Mouse (Mus musculus): ENCODE results near the gene Kcnb1. TPM values are rescaled to one million over a fixed set of nuclear protein-coding genes. Genes with fewer than 3 reads are reported as not detected.
A peak's percentile ranks its signal among the peaks of the same experiment; 100 is the strongest.

Gene Kcnb1
- polyA plus RNA-seq, 1 experiment from 2014 or later = 0.07 TPM

DNA sequence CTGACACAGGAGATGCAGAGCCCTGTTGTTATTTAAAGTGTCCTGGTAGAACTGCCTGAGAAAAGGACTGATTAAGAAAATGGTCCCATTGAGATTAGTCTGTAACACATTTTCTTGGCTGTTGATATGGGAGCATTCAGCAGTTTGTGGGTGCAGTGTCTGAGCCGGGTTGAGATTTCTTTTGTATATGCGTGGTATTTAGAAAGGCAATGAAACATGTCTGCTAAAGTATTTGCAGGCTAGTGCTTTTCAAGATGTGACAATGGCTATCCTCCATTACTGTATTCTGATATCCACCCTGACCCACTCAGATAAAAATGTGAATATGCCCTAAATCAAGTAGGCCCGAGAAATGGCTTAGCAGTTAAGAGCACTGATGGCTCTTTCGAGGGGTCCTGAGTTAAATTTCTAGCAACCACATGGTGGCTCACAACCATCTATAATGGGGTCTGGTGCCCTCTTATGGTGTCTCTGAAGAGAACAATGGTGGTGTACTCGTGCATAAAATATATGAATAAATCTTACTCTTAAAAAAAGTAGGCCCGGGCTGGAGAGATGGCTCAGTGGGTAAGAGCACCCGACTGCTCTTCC lies 126.0 kb downstream of the Kcnb1 start:
- WGBS (ENCODE audit: missing documents) = 8% methylated on average over 6 of the region's 7 CpGs
- Histone ChIP-seq H3K36me3 (ENCODE audit: inconsistent target) (peaks cover 14% of the 10 kb centered on the region), H3K79me2 (ENCODE audit: inconsistent target) (peaks cover 53% of the 10 kb centered on the region), H3K4me3 (ENCODE audit: inconsistent target) (peak overlapping the region; percentile 69), H3K27ac (peak overlapping the region; percentile 69)

DNA sequence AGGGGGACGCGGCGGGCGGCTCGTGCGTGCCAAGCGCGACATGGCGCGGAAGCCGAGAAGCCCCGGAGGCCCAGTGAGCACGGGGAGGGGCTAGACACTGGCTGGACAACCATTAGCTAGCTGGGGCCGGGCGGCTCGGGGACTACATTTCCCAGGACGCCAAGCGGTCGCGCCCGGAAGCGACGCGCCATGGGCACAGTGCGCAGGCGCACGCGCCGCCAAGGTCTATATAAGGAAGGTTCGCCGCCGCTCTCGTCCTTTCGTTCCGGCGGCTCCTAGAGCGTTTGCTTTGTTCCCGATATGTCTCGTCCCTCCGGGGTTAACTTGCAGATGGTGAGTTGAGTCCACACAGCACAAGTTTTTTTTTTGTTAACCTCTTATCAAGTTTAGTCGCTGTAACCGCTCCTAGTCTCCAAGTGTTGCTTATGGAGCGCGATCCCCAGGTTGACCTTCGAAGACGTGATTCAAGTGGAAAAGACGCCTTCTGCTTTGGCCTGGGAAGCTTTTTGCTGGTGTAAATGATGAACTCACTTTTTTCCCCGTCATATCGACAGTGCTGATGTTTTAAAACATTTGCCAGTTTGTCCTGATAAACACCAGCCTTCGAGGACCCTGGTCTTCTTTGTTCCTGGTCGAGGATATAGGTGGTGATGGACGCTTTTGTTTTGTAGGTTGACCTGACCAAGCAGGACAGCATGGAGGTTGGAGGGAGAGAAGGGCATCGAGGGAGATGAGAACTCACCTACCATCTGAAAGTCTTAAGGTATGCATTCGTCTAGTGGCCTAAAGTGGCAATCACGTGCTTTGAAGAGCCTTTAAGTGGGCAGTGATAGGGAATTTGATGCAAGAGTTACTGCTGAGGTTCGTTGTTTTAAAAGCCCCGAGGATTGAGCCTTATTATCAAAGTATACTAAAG lies 126.7 kb downstream of the Kcnb1 start, which contains the start of gene Znfx1:
TSS of gene Znfx1 (minus strand) at position 51 of the 916 bp plus-strand sequence.
- peaks cover 59% of the 10 kb centered on the region for H3K79me2 ChIP-seq (ENCODE audit: inconsistent target)
- peak within 1 kb of the TSS; percentile 86 for H3K4me3 ChIP-seq (ENCODE audit: inconsistent target)
- WGBS (ENCODE audit: missing documents) = under 1% methylated on average over 52 of the region's 57 CpGs
- peak within 1 kb of the TSS; percentile 95 for H3K27ac ChIP-seq
- H3K36me3 ChIP-seq (ENCODE audit: inconsistent target) = peaks cover 14% of the 10 kb centered on the region

DNA sequence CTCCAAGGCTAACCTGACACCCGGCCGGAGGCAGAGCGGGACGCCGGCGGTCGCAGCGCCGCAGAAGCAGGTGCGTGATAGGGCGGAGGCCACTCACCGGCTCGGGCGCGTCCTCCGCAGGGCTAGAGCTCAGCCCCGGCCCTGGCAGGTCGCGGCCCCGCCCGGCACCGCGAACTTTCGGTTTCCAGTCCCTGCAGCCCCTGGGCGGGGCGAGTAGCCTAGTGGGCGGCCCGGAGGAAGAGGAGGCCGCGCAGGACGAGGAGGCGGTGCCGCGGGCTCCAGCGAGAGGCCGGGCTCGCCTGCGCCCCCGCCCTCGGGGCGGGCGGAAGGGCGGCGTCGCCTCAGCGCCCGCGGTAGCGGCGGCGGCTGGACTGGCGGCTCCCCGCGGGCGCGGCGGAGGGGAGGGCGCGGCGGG lies 127.5 kb downstream of the Kcnb1 start:
- Histone ChIP-seq H3K36me3 (ENCODE audit: inconsistent target) (peaks cover 14% of the 10 kb centered on the region), H3K4me3 (ENCODE audit: inconsistent target) (peak overlapping the region; percentile 86), H3K79me2 (ENCODE audit: inconsistent target) (peaks cover 66% of the 10 kb centered on the region), H3K27ac (peak overlapping the region; percentile 95)
- WGBS (ENCODE audit: missing documents) = under 1% methylated on average over 54 of the region's 60 CpGs

DNA sequence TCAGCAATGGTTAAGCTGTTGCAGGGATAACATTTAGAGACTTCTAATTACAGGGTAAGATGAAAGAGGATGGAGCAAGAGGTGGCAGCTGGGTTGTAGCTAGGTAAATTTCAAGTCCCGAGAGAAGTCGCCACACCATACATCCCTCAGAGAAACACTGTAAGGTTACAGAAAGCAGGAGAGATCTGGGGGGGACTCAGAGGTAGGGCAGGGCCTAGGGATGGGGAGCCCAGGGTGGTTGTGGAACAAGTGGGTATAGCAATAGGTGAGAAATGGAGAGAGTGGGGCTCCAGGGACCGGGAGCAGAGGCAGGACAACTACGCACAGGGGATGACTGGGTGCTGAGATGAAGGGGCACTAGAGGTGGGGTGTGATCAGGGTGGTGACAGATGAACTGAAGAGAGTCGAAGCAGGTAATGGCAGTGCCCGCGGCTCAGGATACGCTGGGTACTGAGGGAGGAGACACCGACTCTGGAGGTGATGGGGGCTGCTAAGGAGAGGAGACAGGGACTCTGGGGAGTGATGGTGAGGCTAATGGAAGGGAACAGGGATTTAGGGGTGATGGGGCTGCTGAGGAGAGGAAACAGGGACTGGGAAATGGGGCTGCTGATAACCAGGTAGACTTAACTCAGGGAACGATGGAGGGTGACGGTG lies 128.4 kb downstream of the Kcnb1 start:
- peaks cover 76% of the 10 kb centered on the region for H3K79me2 ChIP-seq (ENCODE audit: inconsistent target)
- WGBS (ENCODE audit: missing documents) = 6% methylated on average over 11 of the region's 11 CpGs
- H3K36me3 ChIP-seq (ENCODE audit: inconsistent target) = peaks cover 20% of the 10 kb centered on the region
- peak overlapping the region; percentile 95 for H3K27ac ChIP-seq
- H3K4me3 ChIP-seq (ENCODE audit: inconsistent target) = peak overlapping the region; percentile 86

- peak overlapping the region; percentile 86 for H3K4me3 ChIP-seq (ENCODE audit: inconsistent target)
- H3K79me2 ChIP-seq (ENCODE audit: inconsistent target) = peaks cover 83% of the 10 kb centered on the region
- H3K36me3 ChIP-seq (ENCODE audit: inconsistent target) = peaks cover 25% of the 10 kb centered on the region
- H3K27ac ChIP-seq = peak overlapping the region; percentile 95
These were observed 129.2 kb downstream of the Kcnb1 start for GRCm38 (mm10) chr2:167060761-167061160.

DNA sequence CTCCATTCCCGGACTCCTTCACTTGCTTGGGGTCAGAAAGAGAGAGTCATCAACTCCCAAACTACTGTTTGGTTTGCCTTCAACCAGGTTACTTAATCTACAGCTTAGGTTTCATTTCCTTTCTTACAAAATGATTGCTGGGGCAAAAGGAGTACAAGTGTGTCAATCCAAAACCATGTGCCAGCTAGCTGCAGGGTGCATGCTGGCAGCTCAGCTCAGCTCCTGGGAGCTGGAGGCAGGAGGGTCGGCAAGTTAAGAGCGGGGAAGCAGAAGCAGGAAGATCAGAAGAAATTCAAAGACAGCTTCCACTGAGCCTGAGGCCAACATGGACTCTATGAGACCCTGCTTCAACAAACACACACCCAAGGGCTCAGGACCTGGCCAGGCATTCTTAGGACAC lies 129.6 kb downstream of the Kcnb1 start:
- 15% methylated on average over 3 of the region's 3 CpGs for WGBS (ENCODE audit: missing documents)
- Histone ChIP-seq H3K4me3 (ENCODE audit: inconsistent target) (peak overlapping the region; percentile 86), H3K36me3 (ENCODE audit: inconsistent target) (peaks cover 25% of the 10 kb centered on the region), H3K79me2 (ENCODE audit: inconsistent target) (peaks cover 87% of the 10 kb centered on the region), H3K27ac (peak overlapping the region; percentile 95)

DNA sequence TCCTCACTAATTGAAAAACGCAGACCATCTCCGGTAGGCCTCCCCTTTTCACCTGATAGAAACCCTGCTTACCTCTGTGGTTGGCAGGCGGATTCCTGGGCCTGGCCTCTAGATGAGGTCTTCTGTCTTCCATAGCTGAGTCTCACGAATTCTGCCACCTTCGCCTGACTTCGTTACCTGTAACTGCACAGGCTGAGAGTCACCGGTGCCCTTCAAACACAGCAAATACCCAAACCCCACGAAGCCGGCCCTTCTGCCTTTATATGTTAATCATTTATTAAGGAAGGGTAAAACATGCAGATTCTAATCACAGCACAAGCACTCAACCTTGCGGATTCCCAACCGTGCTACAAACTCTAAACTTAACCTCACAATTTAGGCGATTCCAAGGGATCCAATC lies 130.0 kb downstream of the Kcnb1 start:
- H3K27ac ChIP-seq = peak overlapping the region; percentile 95
- H3K4me3 ChIP-seq (ENCODE audit: inconsistent target) = peak overlapping the region; percentile 86
- peaks cover 25% of the 10 kb centered on the region for H3K36me3 ChIP-seq (ENCODE audit: inconsistent target)
- WGBS (ENCODE audit: missing documents) = 75% methylated on average over 11 of the region's 12 CpGs
- peaks cover 91% of the 10 kb centered on the region for H3K79me2 ChIP-seq (ENCODE audit: inconsistent target)

- H3K27ac ChIP-seq = peak overlapping the region; percentile 95
- peaks cover 26% of the 10 kb centered on the region for H3K36me3 ChIP-seq (ENCODE audit: inconsistent target)
- peaks cover 92% of the 10 kb centered on the region for H3K79me2 ChIP-seq (ENCODE audit: inconsistent target)
- peak overlapping the region; percentile 86 for H3K4me3 ChIP-seq (ENCODE audit: inconsistent target)
- 87% methylated on average over 8 of the region's 8 CpGs for WGBS (ENCODE audit: missing documents)
These were observed 130.4 kb downstream of the Kcnb1 start for GRCm38 (mm10) chr2:167059536-167059935.

DNA sequence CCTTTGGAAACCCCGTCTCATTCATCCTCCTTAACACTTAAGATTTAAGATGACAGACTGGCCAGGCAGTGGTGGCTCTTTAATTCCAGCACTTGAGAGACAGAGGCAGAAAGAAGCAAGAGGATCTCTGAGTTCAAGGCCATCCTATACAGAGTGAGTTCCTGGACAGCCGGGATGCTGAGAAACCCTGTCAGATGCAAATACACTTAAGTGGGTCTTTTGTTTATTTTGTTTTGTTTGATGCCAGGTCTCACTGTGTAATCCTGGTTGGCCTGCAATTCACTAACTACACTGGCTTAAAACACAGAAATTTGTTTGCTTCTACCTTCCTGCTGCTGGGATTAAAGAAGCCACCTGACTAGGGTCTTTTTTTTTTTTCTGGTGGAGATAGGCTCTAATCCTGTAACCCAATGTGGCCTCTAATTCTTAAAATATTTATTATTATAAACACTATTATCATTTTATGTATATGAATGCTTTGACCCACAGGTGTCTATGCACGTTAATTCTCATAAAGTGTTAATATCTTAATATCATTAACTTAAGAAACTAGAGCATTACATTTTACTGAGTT lies 131.1 kb downstream of the Kcnb1 start:
- peaks cover 28% of the 10 kb centered on the region for H3K36me3 ChIP-seq (ENCODE audit: inconsistent target)

GRCm38 (mm10) chr2:167058201-167058600 lies 131.8 kb downstream of the Kcnb1 start:
- Histone ChIP-seq H3K79me2 (ENCODE audit: inconsistent target) (peaks cover 92% of the 10 kb centered on the region), H3K4me3 (ENCODE audit: inconsistent target) (no peak overlapping the region), H3K36me3 (ENCODE audit: inconsistent target) (peaks cover 33% of the 10 kb centered on the region), H3K27ac (peak overlapping the region; percentile 95)
- WGBS (ENCODE audit: missing documents) = 25% methylated on average over 3 of the region's 3 CpGs

More for the DNA sequence above, 131.1 kb downstream of the Kcnb1 start:
- Histone ChIP-seq H3K79me2 (ENCODE audit: inconsistent target) (peaks cover 92% of the 10 kb centered on the region), H3K27ac (peak overlapping the region; percentile 95), H3K4me3 (ENCODE audit: inconsistent target) (peak overlapping the region; percentile 86)
- WGBS (ENCODE audit: missing documents) = 87% methylated on average over 3 of the region's 3 CpGs

DNA sequence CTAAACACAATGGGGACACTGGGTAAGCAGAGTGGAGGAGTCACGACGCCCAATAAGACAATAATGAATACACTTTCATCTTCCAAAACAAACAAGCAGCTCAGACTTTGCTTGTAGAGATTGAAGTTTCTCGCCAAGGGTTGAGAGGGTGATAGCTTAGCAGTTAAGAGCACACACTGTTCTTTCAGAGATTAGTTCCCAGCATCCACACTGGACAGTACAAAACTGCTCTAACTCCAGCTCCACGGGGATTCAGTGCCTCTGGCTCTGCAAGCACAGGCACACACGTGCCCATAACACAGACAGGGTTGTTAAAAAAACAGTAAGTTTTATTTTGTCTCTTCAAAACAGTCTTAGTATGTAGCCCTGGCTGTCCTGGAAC lies 133.0 kb downstream of the Kcnb1 start:
- 96% methylated on average over 5 of the region's 5 CpGs for WGBS (ENCODE audit: missing documents)
- H3K79me2 ChIP-seq (ENCODE audit: inconsistent target) = peaks cover 98% of the 10 kb centered on the region
- H3K4me3 ChIP-seq (ENCODE audit: inconsistent target) = no peak overlapping the region
- H3K36me3 ChIP-seq (ENCODE audit: inconsistent target) = peaks cover 42% of the 10 kb centered on the region
- no peak overlapping the region for H3K27ac ChIP-seq

DNA sequence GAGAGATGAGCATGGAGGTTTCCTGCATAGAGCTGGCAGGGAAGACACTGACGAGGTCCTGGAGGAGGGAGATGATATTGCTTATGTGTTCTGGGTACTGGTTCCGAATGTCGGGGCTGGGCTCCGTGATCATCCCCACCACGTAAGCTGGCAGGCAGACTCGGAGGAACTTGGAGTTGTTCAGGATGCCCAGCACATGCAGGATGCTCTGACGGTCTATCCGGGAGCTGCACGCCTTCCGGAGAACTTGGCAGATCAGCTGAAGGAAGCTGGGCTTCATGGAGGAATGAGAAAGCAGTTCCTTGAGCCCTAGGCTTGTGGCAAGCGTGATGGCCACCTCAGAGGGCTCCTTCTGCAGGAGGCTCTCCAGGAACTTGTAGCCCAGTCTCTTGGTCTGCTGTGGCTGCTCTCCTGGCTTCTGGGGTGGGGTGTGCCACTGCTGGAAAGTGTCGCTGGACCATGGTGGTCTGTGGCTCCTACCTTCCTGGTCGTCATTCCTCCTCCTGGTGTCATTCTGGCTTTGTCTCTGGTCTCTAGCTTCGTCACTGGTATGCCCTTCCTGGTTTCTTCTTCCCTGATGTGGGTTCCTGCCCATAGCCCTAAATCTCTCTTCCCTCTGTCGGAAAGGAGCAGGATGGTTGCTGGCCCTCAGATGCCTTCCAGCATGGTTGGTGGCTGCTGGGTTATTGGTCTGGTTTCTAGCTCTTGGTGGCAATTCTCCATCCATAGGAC lies 133.6 kb downstream of the Kcnb1 start:
- no peak overlapping the region for H3K4me3 ChIP-seq (ENCODE audit: inconsistent target)
- H3K79me2 ChIP-seq (ENCODE audit: inconsistent target) = peaks cover 98% of the 10 kb centered on the region
- WGBS (ENCODE audit: missing documents) = 91% methylated on average over 15 of the region's 15 CpGs
- peaks cover 48% of the 10 kb centered on the region for H3K36me3 ChIP-seq (ENCODE audit: inconsistent target)
- H3K27ac ChIP-seq = no peak overlapping the region

- Histone ChIP-seq H3K79me2 (ENCODE audit: inconsistent target) (peaks cover 98% of the 10 kb centered on the region), H3K36me3 (ENCODE audit: inconsistent target) (peaks cover 56% of the 10 kb centered on the region), H3K27ac (no peak overlapping the region), H3K4me3 (ENCODE audit: inconsistent target) (no peak overlapping the region)
- WGBS (ENCODE audit: missing documents) = 82% methylated on average over 15 of the region's 15 CpGs
These were observed 134.6 kb downstream of the Kcnb1 start for GRCm38 (mm10) chr2:167055386-167055785.

All from macrophage (primary cell).